Mouse (Mus musculus): Measurements from ENCODE around the gene Anln. TPM values are rescaled to one million over a fixed set of nuclear protein-coding genes. Genes with fewer than 3 reads are reported as not detected.
"Not testable (repeated sequence)": the region's sequence is repeated elsewhere in the genome, so short reads cannot be mapped to it uniquely, and the experiment has no call there.

Gene Anln
- polyA plus RNA-seq, 1 experiment from 2014 or later, result 4.5 TPM

GRCm38 (mm10) chr9:22419877-22420276 is 30.9 kb upstream of the Anln start:
- Histone ChIP-seq H3K4me3 (no peak overlapping the region), H3K4me2 (no peak overlapping the region), H3K36me3 (replicated peaks) (no peaks in the 10 kb centered on the region), H3K4me1 (no peaks in the 10 kb centered on the region), H3K9me3 (no peaks in the 10 kb centered on the region), H3K27ac (no peak overlapping the region), H3K27me3 (replicated peaks) (no peaks in the 10 kb centered on the region), H3K9ac (no peak overlapping the region)
- no peak for ATAC-seq (replicated peaks)
- WGBS, result 75% methylated on average over 3 of the region's 3 CpGs

GRCm38 (mm10) chr9:22417547-22417946 is 28.6 kb upstream of the Anln start:
- 60% methylated on average over 6 of the region's 6 CpGs for WGBS
- H3K36me3 ChIP-seq (replicated peaks), result no peaks in the 10 kb centered on the region

GRCm38 (mm10) chr9:22416187-22416586 is 27.2 kb upstream of the Anln start:
- 85% methylated on average over 3 of the region's 3 CpGs for WGBS
- no peak for ATAC-seq (replicated peaks)
- Histone ChIP-seq H3K4me2 (no peak overlapping the region), H3K9me3 (no peaks in the 10 kb centered on the region), H3K27ac (no peak overlapping the region), H3K9ac (no peak overlapping the region), H3K4me3 (no peak overlapping the region), H3K36me3 (replicated peaks) (no peaks in the 10 kb centered on the region), H3K27me3 (replicated peaks) (no peaks in the 10 kb centered on the region), H3K4me1 (peaks cover 6% of the 10 kb centered on the region; the same call in 1 of the 2 replicates)

More at GRCm38 (mm10) chr9:22417547-22417946, 28.6 kb upstream of the Anln start:
- Histone ChIP-seq H3K9me3 (no peaks in the 10 kb centered on the region), H3K4me1 (peaks cover 2% of the 10 kb centered on the region; the same call in 1 of the 2 replicates), H3K27ac (no peak overlapping the region), H3K27me3 (replicated peaks) (no peaks in the 10 kb centered on the region), H3K4me3 (no peak overlapping the region), H3K4me2 (no peak overlapping the region), H3K9ac (no peak overlapping the region)
- ATAC-seq (replicated peaks), result no peak

- ATAC-seq (replicated peaks), result peak; percentile 99
- Histone ChIP-seq H3K27ac (peak within 1 kb of the TSS; percentile 87), H3K9me3 (no peaks in the 10 kb centered on the region), H3K36me3 (replicated peaks) (no peaks in the 10 kb centered on the region), H3K4me1 (peaks cover 6% of the 10 kb centered on the region; the same call in 1 of the 2 replicates), H3K9ac (peak within 1 kb of the TSS; percentile 76), H3K4me3 (peak within 1 kb of the TSS; percentile 82), H3K4me2 (peak within 1 kb of the TSS; percentile 72), H3K27me3 (replicated peaks) (no peaks in the 10 kb centered on the region)
- under 1% methylated on average over 43 of the region's 43 CpGs for WGBS
Observed at GRCm38 (mm10) chr9:22411002-22411857, 22.2 kb upstream of the Anln start, which contains the start of gene 9530077C05Rik. TSS of gene 9530077C05Rik (plus strand) at chr9:22411513.

GRCm38 (mm10) chr9:22409501-22409900 is 20.5 kb upstream of the Anln start:
- Histone ChIP-seq H3K4me3 (no peak overlapping the region), H3K4me2 (no peak overlapping the region), H3K9me3 (no peaks in the 10 kb centered on the region), H3K27ac (no peak overlapping the region), H3K36me3 (replicated peaks) (no peaks in the 10 kb centered on the region), H3K9ac (no peak overlapping the region), H3K4me1 (peaks cover 6% of the 10 kb centered on the region; the same call in 1 of the 2 replicates), H3K27me3 (replicated peaks) (no peaks in the 10 kb centered on the region)
- 78% methylated on average over 7 of the region's 7 CpGs for WGBS
- no peak for ATAC-seq (replicated peaks)

- 30% methylated on average over 4 of the region's 4 CpGs for WGBS
- not testable (repeated sequence) for H3K9ac ChIP-seq; H3K9me3 ChIP-seq; H3K4me3 ChIP-seq; H3K27me3 ChIP-seq (replicated peaks); H3K27ac ChIP-seq; H3K4me1 ChIP-seq; ATAC-seq (replicated peaks); H3K36me3 ChIP-seq (replicated peaks); H3K4me2 ChIP-seq
Observed at GRCm38 (mm10) chr9:22408344-22408743, 19.4 kb upstream of the Anln start.

- H3K9ac ChIP-seq; H3K27ac ChIP-seq; H3K27me3 ChIP-seq (replicated peaks); H3K36me3 ChIP-seq (replicated peaks); H3K4me1 ChIP-seq; H3K9me3 ChIP-seq; ATAC-seq (replicated peaks); H3K4me3 ChIP-seq; H3K4me2 ChIP-seq: not testable (repeated sequence)
- 79% methylated on average over 4 of the region's 4 CpGs for WGBS
Observed at GRCm38 (mm10) chr9:22407633-22408032, 18.6 kb upstream of the Anln start.

GRCm38 (mm10) chr9:22405414-22405813 is 16.4 kb upstream of the Anln start:
- 83% methylated on average over 3 of the region's 3 CpGs for WGBS
- Histone ChIP-seq H3K27me3 (replicated peaks) (no peaks in the 10 kb centered on the region), H3K9ac (no peak overlapping the region), H3K4me1 (no peaks in the 10 kb centered on the region), H3K27ac (no peak overlapping the region), H3K4me2 (no peak overlapping the region), H3K36me3 (replicated peaks) (no peaks in the 10 kb centered on the region), H3K9me3 (no peaks in the 10 kb centered on the region), H3K4me3 (no peak overlapping the region)
- ATAC-seq (replicated peaks), result no peak

- H3K4me2 ChIP-seq; ATAC-seq (replicated peaks); H3K27ac ChIP-seq; H3K36me3 ChIP-seq (replicated peaks); H3K4me3 ChIP-seq; H3K27me3 ChIP-seq (replicated peaks); H3K4me1 ChIP-seq; H3K9me3 ChIP-seq; H3K9ac ChIP-seq: not testable (repeated sequence)
- 71% methylated on average over 2 of the region's 2 CpGs for WGBS
Observed at GRCm38 (mm10) chr9:22403501-22403900, 14.5 kb upstream of the Anln start.

- Histone ChIP-seq H3K36me3 (replicated peaks) (no peaks in the 10 kb centered on the region), H3K9me3 (no peaks in the 10 kb centered on the region), H3K27ac (no peak overlapping the region), H3K4me3 (no peak overlapping the region), H3K4me2 (no peak overlapping the region), H3K4me1 (no peaks in the 10 kb centered on the region), H3K9ac (no peak overlapping the region), H3K27me3 (replicated peaks) (no peaks in the 10 kb centered on the region)
- WGBS, result 84% methylated on average over 3 of the region's 3 CpGs
- ATAC-seq (replicated peaks), result no peak
Observed at GRCm38 (mm10) chr9:22402976-22403375, 14.0 kb upstream of the Anln start.

- Histone ChIP-seq H3K9ac (no peak overlapping the region), H3K36me3 (replicated peaks) (no peaks in the 10 kb centered on the region), H3K27ac (no peak overlapping the region), H3K9me3 (no peaks in the 10 kb centered on the region), H3K4me3 (no peak overlapping the region), H3K27me3 (replicated peaks) (no peaks in the 10 kb centered on the region), H3K4me2 (no peak overlapping the region), H3K4me1 (no peaks in the 10 kb centered on the region)
- whole genome bisulfite sequencing, result 92% methylated on average over 6 of the region's 6 CpGs
- ATAC-seq (replicated peaks), result no peak
Observed at GRCm38 (mm10) chr9:22402001-22402400, 13.0 kb upstream of the Anln start.

GRCm38 (mm10) chr9:22399021-22399420 is 10.0 kb upstream of the Anln start:
- ATAC-seq (replicated peaks), result no peak
- WGBS, result 82% methylated on average over 4 of the region's 4 CpGs

GRCm38 (mm10) chr9:22394725-22395124 is 5.7 kb upstream of the Anln start:
- no peak for ATAC-seq (replicated peaks)
- 89% methylated on average over 2 of the region's 2 CpGs for WGBS
- H3K4me1 ChIP-seq, result 0 out of 2 replicates have a peak, but pooled peaks cover under 1% of the 10 kb centered on the region

More at GRCm38 (mm10) chr9:22399021-22399420, 10.0 kb upstream of the Anln start:
- no peak overlapping the region for H3K27ac ChIP-seq
- H3K4me3 ChIP-seq, result no peak overlapping the region
- no peaks in the 10 kb centered on the region for H3K4me1 ChIP-seq
- no peak overlapping the region for H3K4me2 ChIP-seq
- H3K9ac ChIP-seq, result no peak overlapping the region
- no peaks in the 10 kb centered on the region for H3K9me3 ChIP-seq
- H3K36me3 ChIP-seq (replicated peaks), result no peaks in the 10 kb centered on the region
- no peaks in the 10 kb centered on the region for H3K27me3 ChIP-seq (replicated peaks)

More at GRCm38 (mm10) chr9:22394725-22395124, 5.7 kb upstream of the Anln start:
- H3K9ac ChIP-seq, result no peak overlapping the region
- H3K4me2 ChIP-seq, result no peak overlapping the region
- no peaks in the 10 kb centered on the region for H3K9me3 ChIP-seq
- no peaks in the 10 kb centered on the region for H3K27me3 ChIP-seq (replicated peaks)
- no peaks in the 10 kb centered on the region for H3K36me3 ChIP-seq (replicated peaks)
- H3K4me3 ChIP-seq, result no peak overlapping the region
- no peak overlapping the region for H3K27ac ChIP-seq

Measured in midbrain, embryonic 15.5 days (tissue).